33 mouse cellular contexts compared by ENCODE assay signal in genomic region chr17:12949669-12950068, GRCm38 (mm10). TPM values are rescaled to one million over a fixed set of nuclear protein-coding genes. Genes with fewer than 3 reads are reported as not detected.
"Had no signal": no experiment of that assay in that cellular context is flagged by ENCODE, and none has a peak within 500 bp of the region (broad histone marks: within the 10 kb centered on the region; RNA-seq: fewer than 3 reads in every experiment).

No protein-coding gene starts in this region.

- H3K4me2 ChIP-seq: limb, embryonic 12.5 days; limb, embryonic 13.5 days; limb, embryonic 15.5 days; liver, embryonic 11.5 days; liver, embryonic 12.5 days; liver, embryonic 13.5 days; liver, embryonic 15.5 days; lung, embryonic 14.5 days; lung, embryonic 15.5 days; midbrain, embryonic 11.5 days; midbrain, embryonic 12.5 days; midbrain, embryonic 13.5 days; midbrain, embryonic 15.5 days had no signal

- H3K9me3 ChIP-seq: limb, embryonic 10.5 days; limb, embryonic 12.5 days; limb, embryonic 13.5 days; limb, embryonic 15.5 days; liver, embryonic 12.5 days; liver, embryonic 13.5 days; liver, embryonic 15.5 days; lung, embryonic 15.5 days; megakaryocyte, embryonic 14.5 days; midbrain, embryonic 10.5 days; midbrain, embryonic 12.5 days; midbrain, embryonic 13.5 days; midbrain, embryonic 15.5 days had no signal

- DNase-seq: left cerebral cortex, postnatal 4 days; liver; liver, embryonic 13.5 days; liver, postnatal 0 days; lung, adult 18-20 months; lung, adult 2 months; lung, embryonic 14.5 days; lung, postnatal 10 days; lung, postnatal 14 days; lung, postnatal 36 days; lung, postnatal 4 days; midbrain, embryonic 14.5 days had no signal

- H3K9ac ChIP-seq: limb, embryonic 12.5 days; limb, embryonic 13.5 days; limb, embryonic 15.5 days; liver, embryonic 12.5 days; liver, embryonic 13.5 days; liver, embryonic 14.5 days; liver, embryonic 15.5 days; liver, postnatal 0 days; lung, embryonic 14.5 days; lung, embryonic 15.5 days; midbrain, embryonic 12.5 days; midbrain, embryonic 13.5 days; midbrain, embryonic 15.5 days had no signal

- ATAC-seq: liver, embryonic 12.5 days; liver, postnatal 0 days; lung, postnatal 0 days; midbrain, embryonic 13.5 days; midbrain, embryonic 15.5 days; midbrain, embryonic 16.5 days had no signal

- H3K4me1 ChIP-seq: limb, embryonic 10.5 days; limb, embryonic 12.5 days; limb, embryonic 13.5 days; limb, embryonic 15.5 days; liver, embryonic 12.5 days; liver, embryonic 13.5 days; liver, embryonic 15.5 days; lung, embryonic 15.5 days; midbrain, embryonic 10.5 days; midbrain, embryonic 12.5 days; midbrain, embryonic 13.5 days; midbrain, embryonic 15.5 days had no signal

- H3K27ac ChIP-seq: limb, embryonic 10.5 days; limb, embryonic 12.5 days; limb, embryonic 13.5 days; limb, embryonic 15.5 days; liver, embryonic 12.5 days; liver, embryonic 13.5 days; liver, embryonic 14.5 days; liver, embryonic 15.5 days; lung, embryonic 15.5 days; macrophage; midbrain, embryonic 10.5 days; midbrain, embryonic 12.5 days; midbrain, embryonic 13.5 days; midbrain, embryonic 15.5 days had no signal

- H3K4me3 ChIP-seq: limb, embryonic 10.5 days; limb, embryonic 12.5 days; limb, embryonic 13.5 days; limb, embryonic 15.5 days; liver, embryonic 12.5 days; liver, embryonic 13.5 days; liver, embryonic 15.5 days; lung, embryonic 15.5 days; megakaryocyte, embryonic 14.5 days; midbrain, embryonic 10.5 days; midbrain, embryonic 12.5 days; midbrain, embryonic 13.5 days; midbrain, embryonic 15.5 days; myocyte had no signal

- H3K27me3 ChIP-seq: limb, embryonic 12.5 days; limb, embryonic 13.5 days; limb, embryonic 15.5 days; liver, embryonic 12.5 days; liver, embryonic 13.5 days; liver, embryonic 15.5 days; lung, embryonic 15.5 days; megakaryocyte, embryonic 14.5 days; midbrain, embryonic 12.5 days; midbrain, embryonic 13.5 days; midbrain, embryonic 15.5 days had no signal

RNA-seq across cellular contexts. Expression of gene Acat3, which starts 9.3 kb away (rescaled TPM):
- total RNA-seq: monocyte, adult 5-6 weeks had no signal

RNA-seq across cellular contexts. Expression of gene Pnldc1, which starts 39.6 kb away (rescaled TPM):
- total RNA-seq: megakaryocyte-erythroid progenitor cell, adult 5-6 weeks; monocyte, adult 5-6 weeks had no signal
- polyA plus RNA-seq: macrophage had no signal
